Mouse (Mus musculus) erythroblast, embryonic 14.5 days (primary cell): ENCODE measurements around the gene Fancd2os.

Source experiments
- GATA1 ChIP-seq: IDR thresholded peaks from 2 replicates; pipeline ENCODE4 v1.6.1; 2012; ENCODE audit warnings: low read length, inconsistent platforms, mixed read lengths
- TAL1 ChIP-seq: IDR thresholded peaks from 3 replicates; pipeline ENCODE4 v1.6.1; 2012; ENCODE audit warnings: low read length, inconsistent platforms, mixed read lengths

GRCm38 (mm10) chr6:113632863-113633262 is 32.3 kb upstream of the Fancd2os start:
- TF ChIP-seq TAL1 (no peak), GATA1 (no peak)
